Mouse (Mus musculus) testis, adult 10 weeks (tissue): ENCODE data around the gene Hmgcr. TPM values are rescaled to one million over a fixed set of nuclear protein-coding genes. Genes with fewer than 3 reads are reported as not detected.

Experiments
- polyA plus RNA-seq: library from polyadenylated mRNA; stranded (reverse); fragments of 350-450 nt; fragmentation: Illumina TruSeq; extraction: RNeasy Lipid Tissue Mini Kit (QIAGEN cat#74804); gene quantifications from one replicate; pipeline ENCODE4 v1.2.3, GENCODE M21; 2014; ENCODE audit warnings: low read depth, low replicate concordance

The Hmgcr gene
- 40.4 TPM for polyA plus RNA-seq

GRCm38 (mm10) chr13:96670406-96671077 is at the start of gene Hmgcr:
TSS of gene Hmgcr (minus strand) at chr13:96670936.

Other genes with a start within 250 kb of the Hmgcr start
- gene Ankdd1b, start 199.7 kb downstream of the Hmgcr start, polyA plus RNA-seq, result 1.3 TPM
- not detected for gene Gm17622, start 180.2 kb downstream of the Hmgcr start, polyA plus RNA-seq
- gene Polk, start 128.4 kb downstream of the Hmgcr start, polyA plus RNA-seq, result 163 TPM
- 209 TPM for gene Col4a3bp, start 128.3 kb downstream of the Hmgcr start, polyA plus RNA-seq
- 80.4 TPM for gene Ankrd31, start 77.3 kb upstream of the Hmgcr start, polyA plus RNA-seq